Mouse (Mus musculus) megakaryocyte-erythroid progenitor cell, adult 5-6 weeks (primary cell): Measurements from ENCODE around the gene B3gnt4. TPM values are rescaled to one million over a fixed set of nuclear protein-coding genes. Genes with fewer than 3 reads are reported as not detected.

Source experiments
- ATAC-seq: replicated peaks from 2 replicates; pipeline ENCODE4 v1.8.0; 2016; ENCODE audit warnings: mild to moderate bottlenecking, inconsistent platforms; ENCODE audit not compliant: severe bottlenecking, poor library complexity, low FRiP score, low TSS enrichment
- total RNA-seq, 2 experiments: library from RNA; stranded (forward) in 1 of 2; stranded (reverse) in 1 of 2; fragments of 200-1000, 215-1000 nt in 1 of 2; fragments of >200 nt in 1 of 2; fragmentation: Nextera tagmentation in 1 of 2; gene quantifications; 2 replicates each; pipeline ENCODE4 v1.2.3; 2014 to 2017

Gene B3gnt4
- total RNA-seq, 2 experiments from 2014 or later: 0.38 TPM; not detected in 1

DNA sequence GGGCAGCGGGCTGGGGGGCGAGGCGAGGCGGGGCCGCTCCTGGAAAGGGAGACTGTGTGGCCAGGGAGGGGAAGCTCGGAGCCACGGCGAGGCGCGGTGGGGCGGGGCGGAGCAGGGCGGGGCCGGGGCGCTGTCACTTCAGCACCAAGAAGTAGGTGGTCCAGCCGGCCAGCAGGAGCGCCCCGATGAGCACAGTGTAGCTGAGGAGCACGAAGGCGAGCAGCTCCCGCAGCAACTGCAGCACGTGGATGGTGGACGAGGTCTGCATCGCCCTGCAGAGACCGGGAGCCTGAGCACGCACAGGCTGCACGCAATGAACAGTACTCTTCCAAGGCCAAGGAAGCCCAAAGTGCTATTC, 14.1 kb downstream of the B3gnt4 start:
- peak; percentile 72 for ATAC-seq

DNA sequence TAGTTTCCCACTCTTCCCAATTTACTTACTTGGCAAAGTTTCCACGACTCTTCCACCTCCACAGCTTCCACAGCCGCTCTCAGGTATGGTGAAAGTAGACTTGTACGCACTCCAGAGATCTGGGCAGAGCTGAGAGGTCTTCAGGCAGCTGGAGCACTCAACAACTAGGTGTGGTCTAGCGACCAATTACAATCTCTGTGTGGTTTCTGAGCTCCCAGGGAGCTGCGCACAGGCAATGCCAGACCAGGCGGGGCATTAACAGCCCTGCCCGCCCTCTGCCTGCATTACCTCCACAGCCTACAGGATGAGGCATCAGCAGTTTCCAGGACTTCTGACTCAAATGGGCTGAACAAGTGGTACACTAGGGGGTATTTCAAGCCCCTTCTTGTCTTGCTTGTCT, 15.0 kb downstream of the B3gnt4 start, which contains the start of gene Gm49027:
Gene Gm49027 (minus strand): TSS at position 208 of the 400 bp plus-strand sequence.
- ATAC-seq: peak; percentile 63

DNA sequence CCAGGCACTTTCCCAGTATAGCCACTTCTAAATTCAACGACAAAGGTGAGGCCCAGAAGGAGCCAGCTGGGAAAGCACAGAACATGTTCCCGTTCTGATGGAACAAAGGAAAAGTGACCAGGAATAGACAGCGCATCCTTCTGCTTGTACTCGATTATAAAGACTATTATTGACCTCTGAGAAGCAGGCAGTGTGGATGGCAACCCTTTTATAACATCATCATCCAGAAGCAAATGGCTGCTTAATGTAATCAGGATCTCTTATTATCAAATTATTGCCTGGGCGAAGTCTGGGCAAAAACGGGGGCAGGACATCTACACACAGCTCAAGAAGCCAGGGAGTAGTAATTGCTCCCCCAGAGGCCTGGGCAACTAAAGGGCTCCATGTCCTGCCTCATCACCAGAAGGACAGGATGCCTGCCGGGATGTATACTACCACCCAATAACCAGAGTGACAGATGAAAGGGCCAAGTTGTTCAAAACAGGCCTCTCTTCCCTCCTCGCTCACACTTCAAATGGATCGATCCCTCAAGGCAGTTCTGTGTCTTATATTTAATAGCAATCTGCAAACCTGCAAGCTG, 15.7 kb downstream of the B3gnt4 start:
- ATAC-seq: no peak

DNA sequence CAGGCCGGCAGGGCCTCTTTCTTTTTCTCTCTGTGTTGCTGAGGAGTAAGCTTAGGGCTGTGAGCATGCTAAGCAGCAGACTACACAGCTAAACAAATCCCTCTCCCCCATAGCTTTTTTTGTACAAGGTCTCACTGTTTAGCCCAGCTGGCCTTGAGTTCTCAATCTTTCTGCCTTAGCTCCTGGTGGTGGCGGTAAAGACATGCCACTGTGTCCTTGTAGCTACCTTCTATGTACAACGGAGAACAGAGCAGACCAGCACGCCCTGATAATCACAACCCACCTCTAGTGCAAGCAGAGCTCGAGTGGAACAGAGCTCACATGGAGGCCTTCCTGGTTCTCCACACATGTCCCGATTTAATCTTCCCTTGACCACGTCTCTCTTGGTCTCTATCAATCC, 18.4 kb downstream of the B3gnt4 start:
- ATAC-seq: no peak

DNA sequence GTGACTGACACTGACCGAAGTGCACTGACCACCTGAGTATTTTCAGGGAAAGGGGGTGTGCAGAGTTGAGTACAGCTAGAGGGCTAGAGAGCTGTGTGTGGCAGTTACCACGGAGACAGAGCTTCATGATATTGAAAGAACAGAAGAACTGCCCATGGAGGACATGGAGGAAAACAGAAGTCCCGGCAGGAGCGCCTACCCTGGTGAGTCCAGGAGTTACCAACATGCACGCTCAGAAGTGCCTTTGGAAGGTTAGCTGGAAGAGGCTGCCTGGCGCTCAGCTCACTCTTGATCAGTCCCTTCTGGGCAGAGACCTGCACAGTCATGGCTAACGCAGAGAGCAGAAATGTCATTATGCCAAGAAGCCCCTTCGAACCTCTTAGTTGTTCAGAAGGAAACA, 19.8 kb downstream of the B3gnt4 start:
- no peak for ATAC-seq

DNA sequence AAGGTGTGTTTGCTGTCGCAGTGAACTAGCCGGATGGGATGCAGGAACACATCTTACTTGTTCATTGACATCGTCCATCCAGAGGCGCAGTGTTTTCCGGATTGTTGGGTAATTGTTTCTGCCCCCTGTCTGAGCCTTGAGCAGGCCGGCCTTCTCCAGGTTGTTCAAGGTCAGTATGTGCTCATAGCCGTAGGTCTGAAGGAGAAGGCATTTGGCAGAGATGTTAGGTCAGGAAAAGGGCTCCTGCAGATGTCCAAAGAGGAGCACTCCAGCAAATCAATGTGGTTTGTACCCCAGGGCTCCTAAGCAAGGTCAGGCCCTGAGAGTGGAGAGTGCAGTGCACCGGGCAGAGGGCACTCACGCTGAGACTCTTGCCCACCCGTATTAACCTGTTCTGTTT, 23.5 kb downstream of the B3gnt4 start:
- ATAC-seq: no peak

DNA sequence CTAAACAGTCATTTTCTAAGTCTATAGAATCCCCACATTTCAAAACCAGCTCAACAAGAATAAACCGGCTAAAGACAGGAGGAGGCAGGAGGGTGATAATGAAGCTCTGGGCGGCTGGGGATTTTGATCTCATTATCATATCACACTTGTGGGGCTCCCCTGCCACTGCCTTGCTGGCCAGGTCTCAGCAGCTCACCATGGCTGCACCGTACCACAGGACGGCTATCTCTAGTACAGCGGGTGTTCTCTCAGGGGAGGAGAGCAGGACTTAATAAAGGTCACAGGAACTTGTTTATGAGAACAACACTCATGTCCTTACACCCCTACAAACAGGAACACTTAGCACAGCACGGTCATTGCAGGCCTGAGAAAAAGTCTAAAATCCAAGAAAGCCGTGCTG, 45.4 kb downstream of the B3gnt4 start:
- peak; percentile 96 for ATAC-seq

DNA sequence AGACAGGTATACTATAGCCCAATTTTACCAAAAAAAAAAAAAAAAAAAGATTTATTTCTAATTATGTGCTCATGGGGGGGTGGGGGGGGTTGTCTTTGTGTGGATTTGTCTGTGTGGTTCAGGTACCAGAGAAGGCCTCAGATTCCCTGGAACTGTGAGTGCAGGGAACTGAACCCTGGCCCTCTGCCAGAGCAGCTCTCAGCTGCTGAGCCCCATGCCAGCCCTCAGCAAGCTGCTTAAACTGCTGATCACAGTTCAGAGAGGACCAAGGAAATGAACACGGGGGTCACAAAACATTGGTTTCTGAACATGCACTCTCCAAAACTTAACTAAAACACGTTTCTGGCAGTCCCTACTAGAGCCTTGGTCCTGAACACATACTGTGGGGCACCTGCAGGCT, 46.2 kb downstream of the B3gnt4 start:
- no peak for ATAC-seq

DNA sequence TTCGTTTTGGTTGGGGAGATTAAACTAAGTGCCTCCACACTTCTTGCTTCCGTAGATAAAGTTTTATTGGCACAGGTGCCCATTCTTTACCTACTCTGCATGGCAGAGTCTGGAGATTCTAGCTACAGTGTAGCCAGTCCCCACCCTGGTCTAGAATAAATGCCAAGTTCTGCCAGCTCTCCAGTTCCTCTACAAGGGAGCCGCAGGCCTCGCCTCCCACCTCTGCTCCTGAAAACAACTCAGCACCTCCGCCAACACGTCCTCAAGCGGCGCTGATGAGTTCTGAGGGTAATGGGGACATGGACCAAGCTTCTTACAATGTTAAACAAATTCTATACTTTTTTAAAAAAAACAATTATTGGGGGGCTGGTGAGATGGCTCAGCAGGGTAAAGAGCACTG, 49.3 kb downstream of the B3gnt4 start:
- no peak for ATAC-seq

DNA sequence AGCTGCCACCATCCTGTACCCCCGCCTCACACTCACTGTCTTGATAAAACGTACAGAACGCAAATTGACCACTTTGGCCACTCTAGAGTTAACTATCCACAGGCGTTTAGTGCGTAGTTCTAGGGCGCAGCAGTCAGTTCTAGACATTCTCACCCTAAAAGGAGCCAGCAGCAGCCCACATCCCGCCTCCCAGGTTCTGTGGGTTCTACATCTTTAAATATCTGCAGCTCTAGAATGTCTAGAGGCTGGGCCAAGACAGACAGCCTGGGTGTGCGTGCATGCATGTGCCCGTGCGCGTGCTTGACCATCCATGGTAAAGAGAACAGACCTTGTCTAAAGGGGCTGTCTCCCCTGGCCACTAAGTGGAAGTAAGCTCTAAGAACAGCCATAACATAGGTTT, 50.9 kb downstream of the B3gnt4 start:
- ATAC-seq: no peak

Other genes with a start within 250 kb of the B3gnt4 start
- gene Bcl7a, start 166.6 kb upstream of the B3gnt4 start, total RNA-seq (2014; fragmentation: Nextera tagmentation): 34.6 and 46.7 TPM in 2 replicates
- gene Bcl7a, start 166.6 kb upstream of the B3gnt4 start, total RNA-seq (2017): 18.7 and 26.4 TPM in 2 replicates
- 25.0 and 30.1 TPM in 2 replicates for gene Mlxip, start 115.7 kb upstream of the B3gnt4 start, total RNA-seq (2014; fragmentation: Nextera tagmentation)
- gene Mlxip, start 115.7 kb upstream of the B3gnt4 start, total RNA-seq (2017): 5.1 and 7.9 TPM in 2 replicates
- gene Lrrc43, start 21.2 kb upstream of the B3gnt4 start, total RNA-seq (2014; fragmentation: Nextera tagmentation): not detected in 2 replicates
- not detected in 2 replicates for gene Lrrc43, start 21.2 kb upstream of the B3gnt4 start, total RNA-seq (2017)
- gene Il31, start 21.0 kb upstream of the B3gnt4 start, total RNA-seq (2014; fragmentation: Nextera tagmentation): not detected in 2 replicates
- gene Il31, start 21.0 kb upstream of the B3gnt4 start, total RNA-seq (2017): not detected in 2 replicates
- 70.4 and 76.8 TPM in 2 replicates for gene Diablo, start 13.7 kb downstream of the B3gnt4 start, total RNA-seq (2014; fragmentation: Nextera tagmentation)
- 49.8 and 71.1 TPM in 2 replicates for gene Diablo, start 13.7 kb downstream of the B3gnt4 start, total RNA-seq (2017)
- 4.2 TPM in 1 of 2 replicates, not detected in the other for gene Gm49027, start 15.0 kb downstream of the B3gnt4 start, total RNA-seq (2014; fragmentation: Nextera tagmentation)
- 0.23 TPM in 1 of 2 replicates, not detected in the other for gene Gm49027, start 15.0 kb downstream of the B3gnt4 start, total RNA-seq (2017)
- 30.6 and 35.7 TPM in 2 replicates for gene Vps33a, start 62.6 kb downstream of the B3gnt4 start, total RNA-seq (2014; fragmentation: Nextera tagmentation)
- gene Vps33a, start 62.6 kb downstream of the B3gnt4 start, total RNA-seq (2017): 20.8 and 31.6 TPM in 2 replicates
- 45.2 and 52.4 TPM in 2 replicates for gene Clip1, start 174.2 kb downstream of the B3gnt4 start, total RNA-seq (2014; fragmentation: Nextera tagmentation)
- 45.0 and 64.8 TPM in 2 replicates for gene Clip1, start 174.2 kb downstream of the B3gnt4 start, total RNA-seq (2017)
- gene Zcchc8, start 210.6 kb downstream of the B3gnt4 start, total RNA-seq (2014; fragmentation: Nextera tagmentation): 55.3 and 79.3 TPM in 2 replicates
- 59.3 and 167 TPM in 2 replicates for gene Zcchc8, start 210.6 kb downstream of the B3gnt4 start, total RNA-seq (2017)
- gene Rsrc2, start 239.0 kb downstream of the B3gnt4 start, total RNA-seq (2014; fragmentation: Nextera tagmentation): 108 and 119 TPM in 2 replicates
- 335 and 401 TPM in 2 replicates for gene Rsrc2, start 239.0 kb downstream of the B3gnt4 start, total RNA-seq (2017)
- gene Kntc1, start 239.3 kb downstream of the B3gnt4 start, total RNA-seq (2014; fragmentation: Nextera tagmentation): 56.1 and 72.6 TPM in 2 replicates
- gene Kntc1, start 239.3 kb downstream of the B3gnt4 start, total RNA-seq (2017): 29.7 and 48.6 TPM in 2 replicates